Mouse (Mus musculus) liver, embryonic 14.5 days (tissue): ENCODE measurements around the gene Pwp2. TPM values are rescaled to one million over a fixed set of nuclear protein-coding genes. Genes with fewer than 3 reads are reported as not detected.
A peak's percentile ranks its signal among the peaks of the same experiment; 100 is the strongest.

Source experiments
- ATAC-seq: fragments of 200-750 bp; cut with Nextera tagmentation; 2 replicates; pipeline ENCODE4 v1.8.0; 2017; ENCODE audit warnings: moderate number of reproducible peaks, mild to moderate bottlenecking, moderate library complexity; ENCODE audit not compliant: insufficient read depth
- DNase-seq, 3 experiments: peaks; one replicate each; pipeline ENCODE4 v3.0.0-alpha.2; 2012 to 2013; ENCODE audit warnings: low read depth in 3 of 3, low spot score in 3 of 3
- H3K27ac ChIP-seq: fragments of 300-500 bp; sonication (generic); 2 replicates; pipeline ENCODE4 v1.5.1; 2014; ENCODE audit warnings: moderate library complexity, mild to moderate bottlenecking, control low read depth, inconsistent platforms
- H3K27me3 ChIP-seq: fragments of 300-500 bp; sonication (generic); 2 replicates; pipeline ENCODE4 v1.6.1; 2014; ENCODE audit warnings: mild to moderate bottlenecking, low read length, moderate library complexity; ENCODE audit not compliant: control insufficient read depth, insufficient read depth
- H3K36me3 ChIP-seq: fragments of 300-500 bp; sonication (generic); replicated peaks from 2 replicates; pipeline ENCODE4 v1.6.1; 2014; ENCODE audit warnings: low read depth; ENCODE audit not compliant: control insufficient read depth, insufficient read depth
- H3K4me1 ChIP-seq, 2 experiments: fragments of 200-500 bp in 1 of 2; fragments of 300-500 bp in 1 of 2; sonication (generic) in 1 of 2; replicated peaks; 2 replicates each; pipeline ENCODE4 v1.6.1; 2012 to 2014; ENCODE audit warnings: antibody characterized with exemption in 1 of 2, inconsistent platforms in 1 of 2, low read length in 1 of 2; ENCODE audit not compliant: control insufficient read depth in 2 of 2, insufficient read depth in 2 of 2
- H3K4me2 ChIP-seq: fragments of 300-500 bp; sonication (generic); 2 replicates; pipeline ENCODE4 v1.6.1; 2014; ENCODE audit warnings: low read depth, mild to moderate bottlenecking, control low read depth, moderate library complexity
- H3K4me3 ChIP-seq, 2 experiments: fragments of 200-500 bp in 1 of 2; fragments of 300-500 bp in 1 of 2; sonication (generic) in 1 of 2; 2 replicates each; pipeline ENCODE4 v1.5.1; 2012 to 2014; ENCODE audit warnings: low read depth in 2 of 2, low read length in 2 of 2, mild to moderate bottlenecking in 2 of 2, control low read depth in 1 of 2, inconsistent platforms in 1 of 2, moderate library complexity in 1 of 2; ENCODE audit not compliant: insufficient read depth in 1 of 2
- H3K9ac ChIP-seq: fragments of 300-500 bp; sonication (generic); replicated peaks from 2 replicates; pipeline ENCODE4 v1.6.1; 2014; ENCODE audit warnings: mild to moderate bottlenecking, control low read depth, moderate library complexity
- H3K9me3 ChIP-seq: fragments of 300-500 bp; sonication (generic); 2 replicates; pipeline ENCODE4 v1.6.1; 2016; ENCODE audit warnings: low read length, mixed read lengths; ENCODE audit not compliant: control insufficient read depth
- CTCF ChIP-seq: IDR thresholded peaks from 2 replicates; pipeline ENCODE4 v1.5.1; 2016; ENCODE audit warnings: antibody characterized with exemption, low read depth, control low read depth
- EP300 ChIP-seq: IDR thresholded peaks from 2 replicates; pipeline ENCODE4 v1.6.1; 2016; ENCODE audit warnings: antibody characterized with exemption, low read depth
- WGBS: fragments of 180-500 bp; shearing (Covaris S2); extraction: QIAGEN DNeasy Blood & Tissue Kit; methylation state at CpG from one replicate; pipeline ENCODE4 v1.1.7; 2014; ENCODE audit not compliant: insufficient replicate concordance; 5-methylcytosine and 5-hydroxymethylcytosine counted together
- polyA plus RNA-seq, 2 experiments: library from polyadenylated mRNA; depleted of rRNA in 1 of 2; stranded (reverse) in 1 of 2; unstranded in 1 of 2; fragments of >200 nt; fragmentation: Nextera tagmentation in 1 of 2; extraction: Ambion mirVana in 1 of 2; gene quantifications; 2 replicates each; pipeline versions ENCODE4 v1.2.1 to v1.2.3; 2012 to 2014

The Pwp2 gene
- polyA plus RNA-seq, 2 experiments: 7.2 to 7.5 TPM

DNA sequence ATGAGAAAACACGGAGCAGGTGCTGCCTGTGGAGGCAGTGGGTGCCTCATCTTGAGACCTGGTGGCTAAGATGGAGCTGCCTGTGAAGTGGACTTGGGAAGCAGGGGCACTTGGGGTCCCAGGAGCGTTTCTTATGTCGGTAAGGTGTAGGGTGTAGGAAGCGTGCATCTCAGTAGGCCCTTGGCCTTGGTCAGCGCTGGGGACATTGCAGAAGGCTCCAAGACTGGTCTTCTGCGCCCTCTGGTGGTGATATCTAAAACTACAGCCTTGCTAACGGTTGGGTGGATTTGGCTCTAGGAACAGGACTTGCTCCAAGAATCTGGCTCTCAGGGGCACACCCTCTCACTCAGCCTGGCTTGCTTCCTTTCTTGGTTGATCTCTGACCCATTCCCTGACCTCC is 25.0 kb downstream of the Pwp2 start:
- no peaks in the 10 kb centered on the region for H3K9me3 ChIP-seq
- H3K4me2 ChIP-seq: peak overlapping the region; percentile 56
- no peaks in the 10 kb centered on the region; the same call in 1 of the 2 replicates for H3K36me3 ChIP-seq
- peaks cover 2 to 6% of the 10 kb centered on the region in 2 experiments; a peak in 2 of 4 replicates for H3K4me1 ChIP-seq
- 5% methylated on average over 7 of the region's 7 CpGs for WGBS
- H3K9ac ChIP-seq: no peak overlapping the region
- no peak overlapping the region for H3K27ac ChIP-seq
- no peak for TF ChIP-seq EP300
- TF ChIP-seq CTCF: peak; percentile 98
- peak; percentile 52 to 62 (median 54) for DNase-seq
- H3K4me3 ChIP-seq: 0 out of 4 replicates have a peak overlapping the region, but pooled peaks of 1 of the 2 experiments have one; percentile 7
- ATAC-seq: peak; percentile 63
- no peaks in the 10 kb centered on the region for H3K27me3 ChIP-seq

DNA sequence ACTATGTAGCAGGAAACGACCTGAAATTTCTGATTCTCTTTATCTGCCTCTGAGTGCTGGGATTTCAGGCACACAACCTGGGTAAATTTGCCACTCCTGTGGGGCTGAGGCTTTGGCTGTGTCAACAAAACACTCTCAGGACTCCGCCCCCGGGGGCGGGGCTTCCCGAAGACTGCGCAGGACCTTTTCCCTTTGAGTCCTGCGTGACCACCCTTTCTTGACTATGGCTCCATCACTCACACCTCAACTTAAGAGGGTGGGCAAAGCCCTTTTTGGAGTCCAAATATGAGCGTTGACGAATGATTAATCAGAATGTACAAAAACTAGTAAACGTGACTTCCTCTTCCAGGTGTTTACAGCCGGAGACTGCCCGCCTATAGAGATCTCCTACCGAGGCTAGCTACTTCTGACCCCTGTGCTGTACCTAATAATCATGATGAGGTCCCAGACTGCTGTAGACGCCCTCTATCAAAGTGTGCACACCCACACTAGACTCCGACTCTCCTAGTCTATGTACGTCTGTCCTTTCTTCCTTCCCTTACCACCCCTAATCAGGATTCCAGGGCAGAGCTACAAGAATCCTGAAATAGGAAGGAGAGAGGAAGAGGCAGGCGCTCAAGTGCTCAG is 25.6 kb downstream of the Pwp2 start:
- WGBS: 9% methylated on average over 17 of the region's 17 CpGs
- no peaks in the 10 kb centered on the region for H3K27me3 ChIP-seq
- no peaks in the 10 kb centered on the region for H3K9me3 ChIP-seq
- H3K9ac ChIP-seq: no peak overlapping the region
- no peaks in the 10 kb centered on the region for H3K36me3 ChIP-seq
- ATAC-seq: peak; percentile 40
- peaks cover 2 to 6% of the 10 kb centered on the region in 2 experiments; a peak in 2 of 4 replicates for H3K4me1 ChIP-seq
- H3K27ac ChIP-seq: no peak overlapping the region
- DNase-seq: peak; percentile 30 to 41 (median 39)
- H3K4me3 ChIP-seq: peak overlapping the region; percentile 24 to 42
- TF ChIP-seq CTCF: no peak
- no peak for TF ChIP-seq EP300
- peak overlapping the region; percentile 56 for H3K4me2 ChIP-seq

DNA sequence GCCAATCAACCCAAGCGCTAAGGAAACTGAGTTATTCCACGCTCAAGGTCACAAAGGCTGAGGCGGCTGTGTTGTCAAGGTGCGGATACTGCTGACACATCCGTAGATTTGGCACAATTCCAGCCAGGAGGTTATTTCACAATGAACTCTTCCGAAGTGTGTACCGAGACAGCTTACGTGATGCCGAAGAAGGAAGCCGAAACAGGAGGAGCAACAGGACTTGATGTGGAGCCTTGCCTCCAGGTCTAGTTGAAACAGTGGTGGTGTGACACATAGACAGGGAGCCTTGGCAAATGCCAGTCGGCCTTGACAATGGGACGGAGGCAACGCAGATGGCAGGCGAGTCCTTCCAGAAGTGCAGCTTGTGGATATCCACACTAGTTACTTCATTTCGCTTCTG is 26.9 kb downstream of the Pwp2 start:
- no peak for DNase-seq
- WGBS: 81% methylated on average over 15 of the region's 15 CpGs

DNA sequence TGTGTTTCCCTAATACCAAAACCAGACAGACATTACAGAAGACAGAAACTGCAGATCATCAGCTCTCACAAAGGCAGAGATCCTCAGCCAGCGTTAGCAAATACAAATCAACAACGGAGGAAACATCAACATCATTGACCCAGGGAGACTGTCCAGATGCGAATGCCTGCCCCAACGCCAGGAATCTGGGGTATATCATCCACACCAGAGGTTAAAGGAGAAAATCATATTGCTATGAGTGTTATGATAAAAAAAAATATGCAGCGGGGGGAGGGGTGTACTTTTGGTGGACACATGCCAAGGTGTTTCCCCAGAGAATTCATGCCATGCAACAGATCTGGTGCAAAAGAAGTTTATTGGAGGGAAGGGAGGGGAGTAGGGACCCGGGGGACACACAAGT is 28.0 kb downstream of the Pwp2 start:
- 67% methylated on average over 6 of the region's 6 CpGs for WGBS
- ATAC-seq (no peak), DNase-seq (no peak)
- TF ChIP-seq EP300: no peak
- no peak for TF ChIP-seq CTCF
- Histone ChIP-seq H3K27ac (no peak overlapping the region), H3K4me1 (peaks cover 2 to 6% of the 10 kb centered on the region in 2 experiments; a peak in 2 of 4 replicates), H3K4me2 (no peak overlapping the region), H3K4me3 (no peak overlapping the region), H3K36me3 (no peaks in the 10 kb centered on the region), H3K9ac (no peak overlapping the region), H3K9me3 (no peaks in the 10 kb centered on the region), H3K27me3 (no peaks in the 10 kb centered on the region)

More for the DNA sequence above, 26.9 kb downstream of the Pwp2 start:
- H3K9me3 ChIP-seq: no peaks in the 10 kb centered on the region
- H3K4me2 ChIP-seq: no peak overlapping the region
- no peaks in the 10 kb centered on the region for H3K36me3 ChIP-seq
- H3K27ac ChIP-seq: no peak overlapping the region
- peaks cover 2 to 6% of the 10 kb centered on the region in 2 experiments; a peak in 2 of 4 replicates for H3K4me1 ChIP-seq
- H3K4me3 ChIP-seq: no peak overlapping the region
- ATAC-seq: no peak
- TF ChIP-seq CTCF (no peak), EP300 (no peak)
- H3K9ac ChIP-seq: no peak overlapping the region
- H3K27me3 ChIP-seq: no peaks in the 10 kb centered on the region

DNA sequence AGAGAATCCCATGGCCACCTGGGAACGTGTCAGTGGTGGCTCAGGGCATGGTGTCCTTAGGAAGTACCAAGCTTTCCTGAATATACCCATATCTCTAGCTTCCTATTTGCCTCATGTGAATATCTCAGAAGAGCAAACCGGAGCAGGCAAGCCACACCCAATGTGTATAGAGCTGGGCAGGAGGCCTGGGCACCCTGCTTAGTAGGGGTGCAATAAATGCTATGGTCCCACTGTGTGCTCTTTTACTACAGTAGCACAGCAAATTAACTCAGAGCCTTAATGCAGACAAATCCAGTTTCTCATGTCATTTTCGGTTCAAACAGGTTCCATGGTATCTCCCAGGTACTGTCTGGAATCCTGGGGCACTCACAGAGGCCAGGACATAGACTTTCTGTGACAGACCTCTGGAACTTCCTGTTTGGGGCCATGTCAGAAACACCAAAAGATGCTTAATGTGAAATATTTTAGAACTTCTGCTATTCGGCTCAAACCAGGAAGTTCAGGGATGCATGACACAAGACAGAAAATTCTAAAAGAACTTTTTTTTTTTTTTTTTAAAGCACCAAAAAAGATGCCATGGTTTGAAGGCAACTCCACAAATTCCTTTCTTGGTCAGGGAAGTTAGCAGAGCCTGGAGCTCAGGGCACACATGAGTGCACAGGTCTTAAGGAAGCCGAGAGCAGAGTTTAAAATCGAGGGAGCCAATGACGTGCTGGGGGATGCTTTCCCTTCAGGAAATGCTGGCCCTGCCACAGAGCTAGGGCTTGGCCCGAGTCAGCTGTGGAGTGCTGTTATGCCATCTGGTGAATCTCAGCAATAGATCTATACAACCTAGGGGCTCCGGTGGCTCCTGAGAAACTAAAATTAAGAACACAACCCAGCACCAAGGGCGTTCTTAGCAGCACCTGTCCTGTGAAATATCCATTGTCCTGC is 35.8 kb downstream of the Pwp2 start:
- no peak for TF ChIP-seq EP300
- no peak for TF ChIP-seq CTCF
- no peaks in the 10 kb centered on the region for H3K27me3 ChIP-seq
- ATAC-seq: no peak
- no peak for DNase-seq
- H3K4me3 ChIP-seq: no peak overlapping the region
- H3K9me3 ChIP-seq: no peaks in the 10 kb centered on the region
- no peaks in the 10 kb centered on the region for H3K36me3 ChIP-seq
- no peak overlapping the region for H3K27ac ChIP-seq
- no peak overlapping the region for H3K9ac ChIP-seq
- H3K4me2 ChIP-seq: no peak overlapping the region
- H3K4me1 ChIP-seq: peaks cover 0 to 6% of the 10 kb centered on the region in 2 experiments; a peak in 2 of 4 replicates
- 30% methylated on average over 10 of the region's 10 CpGs for WGBS
